Mouse (Mus musculus) G1E (cell line): ENCODE data around the gene Ccdc28b. TPM values are rescaled to one million over a fixed set of nuclear protein-coding genes. Genes with fewer than 3 reads are reported as not detected.

Experiments
- ATAC-seq: 2 replicates; pipeline ENCODE4 v1.8.0; 2016; ENCODE audit warnings: mild to moderate bottlenecking; ENCODE audit not compliant: insufficient number of reproducible peaks, poor library complexity, low FRiP score, severe bottlenecking; ENCODE audit errors: extremely low read depth
- DNase-seq: peaks from one replicate; pipeline ENCODE4 v3.0.0; 2012; ENCODE audit warnings: low spot score
- H3K27me3 ChIP-seq: 2 replicates; pipeline ENCODE4 v1.6.1; 2012; ENCODE audit warnings: mild to moderate bottlenecking, low read length, inconsistent platforms; ENCODE audit not compliant: insufficient read depth
- H3K36me3 ChIP-seq: replicated peaks from 2 replicates; pipeline ENCODE3; 2012; ENCODE audit warnings: mild to moderate bottlenecking, inconsistent platforms
- H3K4me1 ChIP-seq: 2 replicates; pipeline ENCODE4 v1.6.1; 2012; ENCODE audit warnings: low read depth, low read length, inconsistent platforms, mixed read lengths; ENCODE audit not compliant: insufficient read depth
- H3K4me3 ChIP-seq: 2 replicates; pipeline ENCODE4 v1.5.1; 2012; ENCODE audit warnings: low read depth, mild to moderate bottlenecking, inconsistent platforms, low read length, moderate library complexity, mixed read lengths
- H3K9me3 ChIP-seq: replicated peaks from 2 replicates; pipeline ENCODE4 v1.6.1; 2012; ENCODE audit warnings: inconsistent platforms
- CTCF ChIP-seq: IDR thresholded peaks from 2 replicates; pipeline ENCODE4 v1.5.1; 2012; ENCODE audit warnings: low read depth, low read length, inconsistent platforms, mixed read lengths
- GATA1 ChIP-seq: IDR thresholded peaks from 2 replicates; pipeline ENCODE4 v1.6.1; 2012; ENCODE audit warnings: borderline replicate concordance, low read length, inconsistent platforms, mixed read lengths
- GATA2 ChIP-seq: IDR thresholded peaks from 2 replicates; pipeline ENCODE4 v1.6.1; 2012; ENCODE audit warnings: low read depth, low read length, inconsistent platforms, borderline replicate concordance
- POLR2AphosphoS5 ChIP-seq: IDR thresholded peaks from 2 replicates; pipeline ENCODE4 v1.6.1; 2012; ENCODE audit warnings: low read depth, low read length, inconsistent platforms; ENCODE audit not compliant: insufficient replicate concordance
- TAL1 ChIP-seq: conservative IDR thresholded peaks from 2 replicates; pipeline ENCODE4 v1.6.1; 2012; ENCODE audit warnings: low read depth, low read length, inconsistent platforms, mixed read lengths
- polyA plus RNA-seq: library from polyadenylated mRNA; stranded (reverse); fragments of >175 nt; gene quantifications from 2 replicates; pipeline ENCODE4 v1.2.3, GENCODE M21; 2012
- total RNA-seq, 2 experiments: library from RNA; stranded (forward) in 1 of 2; stranded (reverse) in 1 of 2; fragments of 200-1000 nt in 1 of 2; fragments of >200 nt in 1 of 2; fragmentation: Nextera tagmentation in 1 of 2; gene quantifications; 2 replicates each; pipeline ENCODE4 v1.2.3; 2014 to 2017

Ccdc28b gene
- total and polyA plus RNA-seq, 3 experiments, result 4.8 to 20.7 TPM; not detected in 1

- ATAC-seq (no peak), DNase-seq (no peak)
- no peaks in the 10 kb centered on the region for H3K9me3 ChIP-seq
- no peaks in the 10 kb centered on the region for H3K4me1 ChIP-seq
- H3K36me3 ChIP-seq, result peaks cover 94% of the 10 kb centered on the region
- H3K27me3 ChIP-seq, result no peaks in the 10 kb centered on the region
- TF ChIP-seq CTCF, result no peak
- TF ChIP-seq TAL1, result no peak
- no peak for TF ChIP-seq GATA2
- no peak for TF ChIP-seq POLR2AphosphoS5
- no peak for TF ChIP-seq GATA1
- no peak overlapping the region for H3K4me3 ChIP-seq
Measured at GRCm38 (mm10) chr4:129654770-129655169, 31.0 kb upstream of the Ccdc28b start.

GRCm38 (mm10) chr4:129650359-129650758 is 26.6 kb upstream of the Ccdc28b start:
- H3K9me3 ChIP-seq, result no peaks in the 10 kb centered on the region
- no peak for DNase-seq
- no peaks in the 10 kb centered on the region for H3K27me3 ChIP-seq
- H3K36me3 ChIP-seq, result peaks cover 96% of the 10 kb centered on the region
- TF ChIP-seq GATA1, result no peak
- no peak for TF ChIP-seq POLR2AphosphoS5
- no peak for TF ChIP-seq CTCF
- TF ChIP-seq GATA2, result no peak
- no peak for TF ChIP-seq TAL1
- no peak overlapping the region for H3K4me3 ChIP-seq
- H3K4me1 ChIP-seq, result 0 out of 2 replicates have a peak, but pooled peaks cover 3% of the 10 kb centered on the region
- ATAC-seq, result no peak

GRCm38 (mm10) chr4:129648656-129649055 is 24.9 kb upstream of the Ccdc28b start:
- H3K27me3 ChIP-seq, result no peaks in the 10 kb centered on the region
- no peak for DNase-seq
- H3K9me3 ChIP-seq, result no peaks in the 10 kb centered on the region
- ATAC-seq, result no peak
- 0 out of 2 replicates have a peak, but pooled peaks cover 3% of the 10 kb centered on the region for H3K4me1 ChIP-seq
- TF ChIP-seq GATA1, result no peak
- no peak for TF ChIP-seq GATA2
- H3K36me3 ChIP-seq, result peaks cover 94% of the 10 kb centered on the region
- no peak overlapping the region for H3K4me3 ChIP-seq

GRCm38 (mm10) chr4:129645204-129645603 is 21.5 kb upstream of the Ccdc28b start:
- Histone ChIP-seq H3K4me3 (no peak overlapping the region), H3K4me1 (peaks cover 20% of the 10 kb centered on the region), H3K27me3 (no peaks in the 10 kb centered on the region), H3K9me3 (no peaks in the 10 kb centered on the region), H3K36me3 (peaks cover 74% of the 10 kb centered on the region)
- DNase-seq, result no peak
- TF ChIP-seq GATA2 (no peak), TAL1 (no peak), GATA1 (no peak), CTCF (no peak), POLR2AphosphoS5 (no peak)
- ATAC-seq, result no peak

GRCm38 (mm10) chr4:129641756-129642155 is 18.0 kb upstream of the Ccdc28b start:
- Histone ChIP-seq H3K27me3 (no peaks in the 10 kb centered on the region), H3K36me3 (peaks cover 71% of the 10 kb centered on the region), H3K9me3 (no peaks in the 10 kb centered on the region), H3K4me1 (peaks cover 46% of the 10 kb centered on the region), H3K4me3 (peak overlapping the region; percentile 82; the same call in 1 of the 2 replicates)
- ATAC-seq (no peak), DNase-seq (no peak)
- TF ChIP-seq GATA2 (no peak), TAL1 (no peak), POLR2AphosphoS5 (no peak), GATA1 (no peak), CTCF (no peak)

GRCm38 (mm10) chr4:129640638-129641467 is 17.1 kb upstream of the Ccdc28b start, which contains the start of gene Txlna:
Gene Txlna (minus strand): TSS chr4:129641065.
- H3K27me3 ChIP-seq, result no peaks in the 10 kb centered on the region
- TF ChIP-seq GATA2, result no peak
- no peak for TF ChIP-seq POLR2AphosphoS5
- TF ChIP-seq GATA1, result no peak
- TF ChIP-seq TAL1, result no peak
- TF ChIP-seq CTCF, result no peak
- H3K9me3 ChIP-seq, result no peaks in the 10 kb centered on the region

More at GRCm38 (mm10) chr4:129640638-129641467, 17.1 kb upstream of the Ccdc28b start, which contains the start of gene Txlna:
- H3K4me1 ChIP-seq, result peaks cover 54% of the 10 kb centered on the region
- DNase-seq (peak; percentile 99), ATAC-seq (peak; percentile 86)
- H3K4me3 ChIP-seq, result peak within 1 kb of the TSS; percentile 82
- peaks cover 71% of the 10 kb centered on the region for H3K36me3 ChIP-seq
